Mouse (Mus musculus) gastrocnemius, postnatal 4 days (tissue): ENCODE measurements at regions not wholly inside any gene's neighbourhood (a gene's known extent, or its start where the extent isn't known, plus 50 kb on each side); places are given as distances from the start of the nearest gene placed in this dataset.

ENCODE experiments used
- DNase-seq, 2 experiments: peaks; one replicate each; pipeline ENCODE4 v3.0.0; 2021 to 2022; ENCODE audit warnings: low spot score in 2 of 2, mixed read lengths in 2 of 2

- DNase-seq, result no peak
Observed at GRCm38 (mm10) chr13:45213116-45213834, 134.8 kb downstream of the Gm9817 start.

- DNase-seq, result no peak
Observed at GRCm38 (mm10) chr13:45218251-45218650, 139.8 kb downstream of the Gm9817 start.

- no peak for DNase-seq
Observed at GRCm38 (mm10) chr13:45219671-45220070, 141.2 kb downstream of the Gm9817 start.

- DNase-seq, result no peak
Observed at GRCm38 (mm10) chr13:45230804-45231203, 152.3 kb downstream of the Gm9817 start.

GRCm38 (mm10) chr13:45235236-45235635, 154.3 kb upstream of the Mylip start:
- DNase-seq, result no peak

- DNase-seq, result no peak
Observed at GRCm38 (mm10) chr13:45238258-45238657, 151.3 kb upstream of the Mylip start.

GRCm38 (mm10) chr13:45239153-45239552, 150.4 kb upstream of the Mylip start:
- no peak for DNase-seq

- no peak for DNase-seq
Observed at GRCm38 (mm10) chr13:45240009-45240653, 149.4 kb upstream of the Mylip start.

GRCm38 (mm10) chr13:45242261-45242660, 147.3 kb upstream of the Mylip start:
- DNase-seq, result no peak

GRCm38 (mm10) chr13:45242750-45243149, 146.8 kb upstream of the Mylip start:
- no peak for DNase-seq

GRCm38 (mm10) chr13:45245651-45246050, 143.9 kb upstream of the Mylip start:
- DNase-seq, result no peak

GRCm38 (mm10) chr13:45246341-45246740, 143.2 kb upstream of the Mylip start:
- no peak for DNase-seq

- DNase-seq, result no peak
Observed at GRCm38 (mm10) chr13:45250028-45250427, 139.5 kb upstream of the Mylip start.

- no peak for DNase-seq
Observed at GRCm38 (mm10) chr13:45251068-45251467, 138.5 kb upstream of the Mylip start.

GRCm38 (mm10) chr13:45252126-45252525, 137.4 kb upstream of the Mylip start:
- DNase-seq, result no peak

- DNase-seq, result no peak
Observed at GRCm38 (mm10) chr13:45253221-45253620, 136.3 kb upstream of the Mylip start.

GRCm38 (mm10) chr13:45255277-45255676, 134.3 kb upstream of the Mylip start:
- DNase-seq, result no peak

GRCm38 (mm10) chr13:45262011-45262410, 127.5 kb upstream of the Mylip start:
- DNase-seq, result no peak

- no peak for DNase-seq
Observed at GRCm38 (mm10) chr13:45266287-45267064, 123.1 kb upstream of the Mylip start.

GRCm38 (mm10) chr13:45267446-45267845, 122.1 kb upstream of the Mylip start:
- no peak for DNase-seq

- DNase-seq, result no peak
Observed at GRCm38 (mm10) chr13:45267906-45268305, 121.6 kb upstream of the Mylip start.

GRCm38 (mm10) chr13:45274261-45274884, 115.2 kb upstream of the Mylip start:
- DNase-seq, result no peak
